Mouse (Mus musculus) limb, embryonic 14.5 days (tissue): ENCODE measurements around the gene Il1rap. TPM values are rescaled to one million over a fixed set of nuclear protein-coding genes. Genes with fewer than 3 reads are reported as not detected.

Source experiments
- ATAC-seq: fragments of 200-750 bp; cut with Nextera tagmentation; 2 replicates; pipeline ENCODE4 v1.8.0; 2017; ENCODE audit warnings: low read depth, moderate number of reproducible peaks, moderate TSS enrichment; ENCODE audit not compliant: low FRiP score
- DNase-seq: peaks from one replicate; pipeline ENCODE4 v3.0.0-alpha.2; 2015; ENCODE audit warnings: low spot score
- H3K27ac ChIP-seq: fragments of 300-500 bp; sonication (generic); replicated peaks from 2 replicates; pipeline ENCODE4 v1.5.1; 2014; ENCODE audit warnings: low read depth, mild to moderate bottlenecking, low read length, moderate library complexity, mixed read lengths
- H3K27me3 ChIP-seq: fragments of 300-500 bp; sonication (generic); 2 replicates; pipeline ENCODE4 v1.6.1; 2014; ENCODE audit warnings: low read length, mixed read lengths; ENCODE audit not compliant: control insufficient read depth, insufficient read depth
- H3K36me3 ChIP-seq: fragments of 300-500 bp; sonication (generic); 2 replicates; pipeline ENCODE4 v1.6.1; 2014; ENCODE audit warnings: mild to moderate bottlenecking, low read length, moderate library complexity, mixed read lengths; ENCODE audit not compliant: control insufficient read depth, insufficient read depth
- H3K4me1 ChIP-seq: fragments of 300-500 bp; sonication (generic); 2 replicates; pipeline ENCODE4 v1.6.1; 2014; ENCODE audit warnings: antibody characterized with exemption, low read length, mixed read lengths; ENCODE audit not compliant: control insufficient read depth, insufficient read depth
- H3K4me2 ChIP-seq: fragments of 300-500 bp; sonication (generic); replicated peaks from 2 replicates; pipeline ENCODE4 v1.6.1; 2014; ENCODE audit warnings: low read depth, mild to moderate bottlenecking, low read length, moderate library complexity; ENCODE audit not compliant: severe bottlenecking
- H3K4me3 ChIP-seq: fragments of 300-500 bp; sonication (generic); replicated peaks from 2 replicates; pipeline ENCODE4 v1.5.1; 2014; ENCODE audit warnings: low read length
- H3K9ac ChIP-seq: fragments of 300-500 bp; sonication (generic); 2 replicates; pipeline ENCODE4 v1.6.1; 2014; ENCODE audit warnings: mild to moderate bottlenecking, low read depth, low read length, moderate library complexity; ENCODE audit not compliant: severe bottlenecking
- H3K9me3 ChIP-seq: fragments of 300-500 bp; sonication (generic); 2 replicates; pipeline ENCODE4 v1.6.1; 2016; ENCODE audit warnings: low read length; ENCODE audit not compliant: control insufficient read depth
- POLR2A ChIP-seq: fragments of 200-500 bp; IDR thresholded peaks from 2 replicates; pipeline ENCODE4 v1.8.0; 2012; ENCODE audit warnings: inconsistent platforms, mild to moderate bottlenecking, moderate library complexity, borderline replicate concordance; ENCODE audit not compliant: insufficient read depth, insufficient read length; ENCODE audit errors: extremely low read depth
- WGBS: fragments of 180-500 bp; shearing (Covaris S2); extraction: QIAGEN DNeasy Blood & Tissue Kit; methylation state at CpG from one replicate; pipeline ENCODE4 v1.1.7; 2014; 5-methylcytosine and 5-hydroxymethylcytosine counted together
- polyA plus RNA-seq, 2 experiments: library from polyadenylated mRNA; depleted of rRNA in 1 of 2; stranded (reverse) in 1 of 2; unstranded in 1 of 2; fragments of >200 nt; fragmentation: Nextera tagmentation in 1 of 2; extraction: Ambion mirVana in 1 of 2; gene quantifications; 2 replicates each; pipeline versions ENCODE4 v1.2.1 to v1.2.3; 2012 to 2014

Gene Il1rap
- polyA plus RNA-seq, 2 experiments, result 6.9 to 9.5 TPM

- Histone ChIP-seq H3K9ac (no peak overlapping the region), H3K4me2 (no peak overlapping the region), H3K27me3 (no peaks in the 10 kb centered on the region), H3K4me1 (no peaks in the 10 kb centered on the region), H3K4me3 (no peak overlapping the region), H3K36me3 (no peaks in the 10 kb centered on the region), H3K9me3 (no peaks in the 10 kb centered on the region), H3K27ac (no peak overlapping the region)
- TF ChIP-seq POLR2A, result no peak
- WGBS, result 80% methylated on average over 10 of the region's 10 CpGs
- DNase-seq, result no peak
- ATAC-seq, result no peak
Observed at GRCm38 (mm10) chr16:26612499-26613220, 31.2 kb downstream of the Il1rap start.

GRCm38 (mm10) chr16:26623141-26623540 lies 41.6 kb downstream of the Il1rap start:
- H3K27ac ChIP-seq, result no peak overlapping the region

GRCm38 (mm10) chr16:26626065-26626464 lies 44.6 kb downstream of the Il1rap start:
- no peaks in the 10 kb centered on the region for H3K36me3 ChIP-seq
- no peaks in the 10 kb centered on the region for H3K9me3 ChIP-seq
- H3K4me3 ChIP-seq, result no peak overlapping the region
- H3K27me3 ChIP-seq, result no peaks in the 10 kb centered on the region
- H3K27ac ChIP-seq, result no peak overlapping the region
- no peaks in the 10 kb centered on the region; the same call in 1 of the 2 replicates for H3K4me1 ChIP-seq
- no peak for ATAC-seq
- no peak for DNase-seq
- WGBS, result 83% methylated on average over 3 of the region's 3 CpGs
- TF ChIP-seq POLR2A, result no peak
- H3K9ac ChIP-seq, result no peak overlapping the region
- no peak overlapping the region for H3K4me2 ChIP-seq

More at GRCm38 (mm10) chr16:26623141-26623540, 41.6 kb downstream of the Il1rap start:
- no peak for ATAC-seq
- H3K4me1 ChIP-seq, result no peaks in the 10 kb centered on the region; the same call in 1 of the 2 replicates
- H3K9me3 ChIP-seq, result no peaks in the 10 kb centered on the region
- no peak for TF ChIP-seq POLR2A
- H3K27me3 ChIP-seq, result no peaks in the 10 kb centered on the region
- H3K36me3 ChIP-seq, result no peaks in the 10 kb centered on the region
- no peak overlapping the region for H3K4me2 ChIP-seq
- peak; percentile 14 for DNase-seq
- no peak overlapping the region for H3K9ac ChIP-seq
- no peak overlapping the region for H3K4me3 ChIP-seq
- WGBS, result 53% methylated on average over 1 of the region's 1 CpGs

GRCm38 (mm10) chr16:26634800-26635199 lies 53.3 kb downstream of the Il1rap start:
- H3K9me3 ChIP-seq, result no peaks in the 10 kb centered on the region
- WGBS, result 53% methylated on average over 2 of the region's 2 CpGs
- H3K36me3 ChIP-seq, result no peaks in the 10 kb centered on the region
- TF ChIP-seq POLR2A, result no peak
- no peak for DNase-seq
- H3K9ac ChIP-seq, result no peak overlapping the region
- H3K27ac ChIP-seq, result no peak overlapping the region
- H3K4me2 ChIP-seq, result no peak overlapping the region
- no peaks in the 10 kb centered on the region for H3K4me1 ChIP-seq
- no peak for ATAC-seq
- H3K27me3 ChIP-seq, result no peaks in the 10 kb centered on the region
- no peak overlapping the region for H3K4me3 ChIP-seq

GRCm38 (mm10) chr16:26643077-26643476 lies 61.6 kb downstream of the Il1rap start:
- DNase-seq, result no peak
- Histone ChIP-seq H3K4me3 (no peak overlapping the region), H3K36me3 (no peaks in the 10 kb centered on the region), H3K9ac (no peak overlapping the region), H3K4me1 (no peaks in the 10 kb centered on the region), H3K4me2 (no peak overlapping the region), H3K9me3 (no peaks in the 10 kb centered on the region), H3K27ac (no peak overlapping the region), H3K27me3 (no peaks in the 10 kb centered on the region)
- 39% methylated on average over 6 of the region's 6 CpGs for WGBS
- no peak for TF ChIP-seq POLR2A
- ATAC-seq, result no peak
